Mouse (Mus musculus) intestine, embryonic 14.5 days (tissue): ENCODE measurements around the gene Lingo1. TPM values are rescaled to one million over a fixed set of nuclear protein-coding genes. Genes with fewer than 3 reads are reported as not detected.

Source experiments
- ATAC-seq: fragments of 200-750 bp; cut with Nextera tagmentation; replicated peaks from 2 replicates; pipeline ENCODE4 v1.8.0; 2017; ENCODE audit warnings: low read depth, moderate number of reproducible peaks, moderate TSS enrichment, moderate library complexity; ENCODE audit not compliant: low FRiP score, low TSS enrichment
- DNase-seq: peaks from one replicate; pipeline ENCODE4 v3.0.0-alpha.2; 2018; ENCODE audit warnings: low spot score
- H3K27ac ChIP-seq: fragments of 300-500 bp; sonication (generic); 2 replicates; pipeline ENCODE4 v1.5.1; 2014; ENCODE audit warnings: low read depth, mild to moderate bottlenecking, control low read depth
- H3K27me3 ChIP-seq: fragments of 300-500 bp; sonication (generic); replicated peaks from 2 replicates; pipeline ENCODE4 v1.6.1; 2014; ENCODE audit warnings: low read length, control low read depth; ENCODE audit not compliant: control insufficient read depth, insufficient read depth
- H3K36me3 ChIP-seq: fragments of 300-500 bp; sonication (generic); 2 replicates; pipeline ENCODE4 v1.6.1; 2014; ENCODE audit warnings: low read length, control low read depth; ENCODE audit not compliant: control insufficient read depth, insufficient read depth
- H3K4me1 ChIP-seq: fragments of 300-500 bp; sonication (generic); replicated peaks from 2 replicates; pipeline ENCODE4 v1.6.1; 2014; ENCODE audit warnings: low read length, control low read depth, mixed read lengths; ENCODE audit not compliant: control insufficient read depth, insufficient read depth
- H3K4me2 ChIP-seq: fragments of 300-500 bp; sonication (generic); 2 replicates; pipeline ENCODE4 v1.6.1; 2014; ENCODE audit warnings: low read length
- H3K4me3 ChIP-seq: fragments of 300-500 bp; sonication (generic); 2 replicates; pipeline ENCODE4 v1.5.1; 2014; ENCODE audit warnings: low read depth, low read length, control low read depth, mixed read lengths
- H3K9ac ChIP-seq: fragments of 300-500 bp; sonication (generic); 2 replicates; pipeline ENCODE4 v1.6.1; 2014; ENCODE audit warnings: mild to moderate bottlenecking, low read length
- H3K9me3 ChIP-seq: fragments of 300-500 bp; sonication (generic); 2 replicates; pipeline ENCODE4 v1.6.1; 2016; ENCODE audit warnings: low read length, control low read depth; ENCODE audit not compliant: control insufficient read depth
- WGBS: fragments of 180-500 bp; shearing (Covaris S2); extraction: QIAGEN DNeasy Blood & Tissue Kit; methylation state at CpG from one replicate; pipeline ENCODE4 v1.1.7; 2014; 5-methylcytosine and 5-hydroxymethylcytosine counted together
- polyA plus RNA-seq: library from polyadenylated mRNA; unstranded; fragments of >200 nt; fragmentation: Nextera tagmentation; extraction: Ambion mirVana; gene quantifications from 2 replicates; pipeline ENCODE4 v1.2.1, GENCODE M21; 2014

Lingo1 gene
- polyA plus RNA-seq, 1 experiment from 2014 or later = 1.9 TPM

DNA sequence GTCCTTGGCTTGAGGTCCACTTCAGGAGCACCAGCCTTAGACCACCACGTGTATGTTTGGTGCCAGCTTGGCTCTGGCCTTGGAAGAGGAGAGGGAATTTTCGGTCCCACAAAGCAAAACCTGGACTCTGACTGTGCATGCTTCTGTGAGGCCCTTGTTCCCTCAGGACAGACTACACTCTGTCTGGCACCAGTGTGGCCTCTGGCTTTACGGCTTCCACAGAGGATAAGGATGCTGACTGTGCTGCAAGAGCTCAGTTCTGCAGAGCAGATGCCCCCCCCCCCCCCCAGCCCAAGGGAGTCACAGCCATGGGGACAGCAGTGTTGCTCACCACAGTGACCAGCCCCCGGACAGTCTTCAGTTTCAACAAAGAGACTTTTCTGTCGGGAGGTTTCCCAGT is 206.5 kb downstream of the Lingo1 start:
- Histone ChIP-seq H3K9ac (no peak overlapping the region), H3K27ac (no peak overlapping the region), H3K36me3 (no peaks in the 10 kb centered on the region), H3K4me3 (no peak overlapping the region), H3K4me1 (no peaks in the 10 kb centered on the region), H3K4me2 (no peak overlapping the region), H3K27me3 (no peaks in the 10 kb centered on the region), H3K9me3 (no peaks in the 10 kb centered on the region)
- no peak for DNase-seq
- WGBS = 55% methylated on average over 5 of the region's 5 CpGs
- no peak for ATAC-seq

DNA sequence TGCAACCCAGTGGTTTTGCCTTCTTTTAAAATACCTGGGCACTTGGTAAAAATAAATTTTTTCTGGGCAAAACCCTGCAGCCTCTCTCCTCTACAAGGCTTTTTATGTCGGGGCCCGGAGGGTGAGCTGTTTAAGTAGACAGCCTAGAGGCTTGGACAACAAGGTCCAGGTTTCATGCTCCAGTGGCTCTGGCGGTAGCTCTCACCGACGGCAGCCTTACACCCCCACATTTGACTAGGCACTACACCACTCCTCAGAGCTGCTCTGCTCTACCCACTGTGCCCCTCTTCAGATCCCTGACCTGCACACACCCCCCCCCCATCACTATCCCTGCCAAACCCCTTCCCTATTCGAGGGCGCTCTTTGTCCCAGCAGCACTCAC is 212.2 kb downstream of the Lingo1 start:
- no peak overlapping the region for H3K4me3 ChIP-seq
- 64% methylated on average over 7 of the region's 7 CpGs for WGBS

DNA sequence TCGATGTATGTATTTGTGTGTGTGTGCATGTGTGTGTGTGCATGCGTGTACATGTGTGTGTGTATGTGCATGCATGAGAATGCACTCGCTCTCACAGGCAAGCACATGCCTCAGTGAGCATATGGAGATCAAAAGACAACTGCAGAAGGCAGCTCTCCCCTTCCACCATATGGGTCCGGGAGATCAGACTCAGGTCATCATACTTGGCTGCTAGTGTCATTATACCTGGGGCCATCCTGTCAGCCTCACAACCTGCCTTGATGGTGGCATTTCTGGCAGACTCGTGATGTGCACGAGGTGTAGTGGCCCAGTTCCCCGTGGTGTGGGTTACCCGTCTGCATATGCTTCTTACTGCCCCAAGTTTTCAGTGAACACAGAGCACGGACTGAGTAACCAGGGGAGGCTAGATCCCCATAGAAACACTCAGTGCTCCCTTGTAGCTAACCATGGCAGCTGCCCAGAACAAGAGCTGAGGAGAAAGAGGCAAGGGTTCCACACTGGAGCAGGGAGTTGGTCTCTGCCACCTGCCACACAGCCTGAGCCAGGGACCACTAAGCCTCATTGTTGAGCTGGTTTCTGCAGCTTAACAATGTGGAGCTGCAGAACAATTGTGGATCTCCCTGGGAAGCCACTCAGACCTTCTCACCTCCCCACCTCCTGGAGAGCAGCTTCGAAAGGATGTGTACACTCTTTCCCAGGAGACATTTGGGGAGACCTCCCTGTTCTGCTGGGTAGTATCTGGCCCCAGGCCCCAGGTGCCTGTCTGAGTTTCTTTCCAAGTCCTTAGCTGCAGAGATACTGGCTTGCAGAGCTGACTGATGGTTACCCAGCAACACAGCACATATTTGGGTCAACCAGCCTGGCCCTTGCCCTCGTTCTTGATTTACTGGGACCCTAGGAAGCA is 212.9 kb downstream of the Lingo1 start:
- ATAC-seq (no peak), DNase-seq (no peak)
- Histone ChIP-seq H3K4me3 (no peak overlapping the region), H3K4me2 (no peak overlapping the region), H3K27ac (no peak overlapping the region), H3K4me1 (no peaks in the 10 kb centered on the region), H3K9me3 (no peaks in the 10 kb centered on the region), H3K36me3 (no peaks in the 10 kb centered on the region), H3K27me3 (no peaks in the 10 kb centered on the region), H3K9ac (no peak overlapping the region)
- WGBS = 64% methylated on average over 11 of the region's 11 CpGs

More for the DNA sequence above, 212.2 kb downstream of the Lingo1 start:
- Histone ChIP-seq H3K36me3 (no peaks in the 10 kb centered on the region), H3K27ac (no peak overlapping the region), H3K9ac (no peak overlapping the region), H3K27me3 (no peaks in the 10 kb centered on the region), H3K4me2 (no peak overlapping the region), H3K9me3 (no peaks in the 10 kb centered on the region), H3K4me1 (no peaks in the 10 kb centered on the region)
- ATAC-seq (no peak), DNase-seq (no peak)

DNA sequence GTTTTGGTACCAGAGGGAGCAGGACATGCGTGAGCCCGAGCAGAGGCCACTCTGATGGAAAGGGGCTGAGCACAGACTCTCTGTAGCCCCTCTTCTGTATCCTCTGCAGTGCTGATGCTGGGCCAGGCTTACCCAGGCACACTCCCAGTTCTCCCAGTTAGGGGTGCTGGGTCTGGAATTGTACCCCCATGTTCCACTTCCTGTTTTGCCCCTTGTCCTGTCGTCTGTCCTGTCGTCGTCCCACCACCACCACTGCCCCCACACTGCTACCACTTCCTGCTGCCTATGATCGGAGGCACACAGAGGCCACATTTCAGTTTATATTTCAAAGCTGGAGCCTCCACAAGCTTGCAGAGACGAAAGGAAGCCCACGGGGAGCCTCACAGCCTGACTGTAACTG is 213.6 kb downstream of the Lingo1 start:
- ATAC-seq = no peak
- no peak for DNase-seq
- Histone ChIP-seq H3K27ac (no peak overlapping the region), H3K4me3 (no peak overlapping the region), H3K4me1 (no peaks in the 10 kb centered on the region), H3K27me3 (no peaks in the 10 kb centered on the region), H3K9me3 (no peaks in the 10 kb centered on the region), H3K9ac (no peak overlapping the region), H3K4me2 (no peak overlapping the region), H3K36me3 (no peaks in the 10 kb centered on the region)
- WGBS = 47% methylated on average over 8 of the region's 8 CpGs

DNA sequence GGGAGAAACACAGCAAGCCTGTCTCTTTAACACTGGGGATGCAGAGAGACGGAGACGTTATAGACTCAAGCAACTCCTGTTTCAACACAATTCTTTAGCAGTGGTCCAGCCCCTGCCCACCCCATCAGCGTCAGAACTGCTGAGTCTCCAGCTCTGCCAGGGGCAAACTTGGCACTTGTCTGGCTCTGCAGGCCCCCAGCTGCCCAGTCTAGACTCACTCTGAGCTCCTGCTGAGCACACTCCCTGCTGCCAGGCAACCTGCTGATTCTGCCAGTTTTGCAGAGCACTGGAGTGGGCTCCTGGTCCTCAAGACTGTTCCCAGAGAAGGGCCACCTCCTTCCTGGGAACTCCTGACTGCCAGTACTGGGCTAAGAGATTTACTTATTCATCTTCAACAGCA is 214.6 kb downstream of the Lingo1 start:
- ATAC-seq (no peak), DNase-seq (no peak)
- no peak overlapping the region for H3K4me3 ChIP-seq
- no peak overlapping the region for H3K4me2 ChIP-seq
- no peaks in the 10 kb centered on the region for H3K36me3 ChIP-seq
- WGBS = 47% methylated on average over 3 of the region's 3 CpGs
- H3K4me1 ChIP-seq = no peaks in the 10 kb centered on the region
- no peaks in the 10 kb centered on the region for H3K9me3 ChIP-seq
- H3K27me3 ChIP-seq = no peaks in the 10 kb centered on the region
- no peak overlapping the region for H3K27ac ChIP-seq
- H3K9ac ChIP-seq = no peak overlapping the region

DNA sequence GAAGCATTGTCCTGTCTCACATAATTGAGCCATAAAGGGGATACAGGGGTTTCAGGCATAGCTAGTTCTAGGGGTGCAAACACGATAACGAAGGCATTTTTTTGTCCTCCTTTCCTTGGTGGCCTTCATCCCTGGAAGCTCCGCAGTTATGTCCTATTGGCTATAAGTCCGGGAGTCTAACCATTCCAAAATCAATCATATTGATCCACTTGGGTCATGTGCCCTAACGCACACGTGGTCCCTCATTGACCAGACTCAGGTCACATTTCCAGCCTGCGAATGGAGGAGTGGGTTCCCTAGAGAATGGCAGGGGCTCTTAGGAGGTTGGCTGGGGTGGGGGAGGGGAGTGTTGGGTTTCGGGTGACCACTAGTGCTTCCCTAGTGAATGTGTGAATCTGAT is 215.3 kb downstream of the Lingo1 start:
- Histone ChIP-seq H3K36me3 (no peaks in the 10 kb centered on the region), H3K27me3 (no peaks in the 10 kb centered on the region), H3K4me2 (no peak overlapping the region), H3K4me3 (no peak overlapping the region), H3K9me3 (no peaks in the 10 kb centered on the region), H3K27ac (no peak overlapping the region), H3K4me1 (no peaks in the 10 kb centered on the region), H3K9ac (no peak overlapping the region)
- no peak for DNase-seq
- WGBS = 72% methylated on average over 8 of the region's 8 CpGs
- no peak for ATAC-seq

DNA sequence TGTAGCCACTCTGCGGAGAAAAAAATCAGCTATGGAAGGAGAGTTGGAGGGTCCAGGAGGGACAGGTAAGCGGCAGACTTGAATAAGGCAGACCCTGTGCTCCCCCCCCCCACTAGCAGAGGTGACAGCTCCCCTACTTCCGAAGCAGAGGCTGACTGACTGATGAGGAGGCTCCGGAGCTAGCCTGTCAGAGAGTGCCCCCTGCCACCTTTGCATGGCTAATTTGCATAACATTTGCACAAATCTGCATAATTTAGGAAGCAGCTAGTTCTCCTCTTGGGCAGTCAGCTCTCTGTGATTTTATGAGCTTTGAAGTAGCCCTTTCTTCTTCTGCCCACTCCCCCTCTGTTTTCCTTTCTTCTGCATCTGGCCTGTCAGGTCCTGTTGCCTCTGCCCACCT is 216.2 kb downstream of the Lingo1 start:
- no peaks in the 10 kb centered on the region for H3K9me3 ChIP-seq
- H3K27me3 ChIP-seq = no peaks in the 10 kb centered on the region
- 27% methylated on average over 4 of the region's 4 CpGs for WGBS
- H3K4me1 ChIP-seq = no peaks in the 10 kb centered on the region
- no peak overlapping the region for H3K27ac ChIP-seq
- H3K4me3 ChIP-seq = no peak overlapping the region
- H3K36me3 ChIP-seq = no peaks in the 10 kb centered on the region
- no peak overlapping the region for H3K4me2 ChIP-seq
- ATAC-seq = no peak
- no peak overlapping the region for H3K9ac ChIP-seq
- no peak for DNase-seq

DNA sequence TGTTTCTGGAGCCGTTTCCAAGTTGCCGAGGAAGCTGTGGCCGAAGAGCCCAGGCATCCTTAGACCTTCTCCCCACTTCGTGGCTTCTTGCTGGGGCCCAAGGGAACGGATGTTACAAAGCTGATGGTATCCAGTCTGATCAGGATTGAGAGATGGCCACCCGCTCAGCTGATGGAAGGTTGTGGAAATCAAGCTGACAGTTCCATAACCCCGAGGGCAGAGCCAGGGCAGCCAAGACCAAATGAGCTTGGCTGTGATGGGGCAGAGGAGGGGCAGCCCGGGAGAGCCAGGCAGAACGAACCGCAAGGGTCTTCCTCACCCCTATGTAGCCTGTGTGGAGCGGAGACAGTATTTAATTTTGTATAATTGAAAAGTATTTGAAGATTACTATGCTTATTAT is 218.9 kb downstream of the Lingo1 start:
- Histone ChIP-seq H3K4me2 (no peak overlapping the region), H3K4me3 (no peak overlapping the region), H3K9me3 (no peaks in the 10 kb centered on the region), H3K4me1 (peaks cover 9% of the 10 kb centered on the region; the same call in 1 of the 2 replicates), H3K36me3 (no peaks in the 10 kb centered on the region), H3K9ac (no peak overlapping the region), H3K27ac (no peak overlapping the region), H3K27me3 (no peaks in the 10 kb centered on the region)
- ATAC-seq (no peak), DNase-seq (no peak)
- WGBS = 65% methylated on average over 11 of the region's 11 CpGs
